Mouse (Mus musculus) gastrocnemius, postnatal 4 days (tissue): ENCODE data around the gene Eda2r. TPM values are rescaled to one million over a fixed set of nuclear protein-coding genes. Genes with fewer than 3 reads are reported as not detected.

ENCODE experiments used
- DNase-seq, 2 experiments: peaks; one replicate each; pipeline ENCODE4 v3.0.0; 2021 to 2022; ENCODE audit warnings: low spot score in 2 of 2, mixed read lengths in 2 of 2
- long read RNA-seq, 2 experiments: library from polyadenylated mRNA; stranded (forward); transcript quantifications; one replicate each; pipeline ENCODE4 v2.0.0; 2021
- total RNA-seq, 2 experiments: library from RNA; stranded (reverse); gene quantifications; 2 replicates each; pipeline ENCODE4 v1.2.3; 2021

The Eda2r gene
- 10 to 100 TPM; 15.0 to 17.6 TPM for total RNA-seq
- long read RNA-seq, experiment 1, full-length matches to known transcripts = 7 of 11 reads
- long read RNA-seq, experiment 1, partial matches to known transcripts = 2 of 11 reads
- long read RNA-seq, experiment 1, other reads (novel, unspliced or antisense) = 2 of 11 reads
- long read RNA-seq, experiment 2, full-length matches to known transcripts = 8 of 12 reads
- long read RNA-seq, experiment 2, partial matches to known transcripts = 2 of 12 reads
- long read RNA-seq, experiment 2, other reads (novel, unspliced or antisense) = 2 of 12 reads

DNA sequence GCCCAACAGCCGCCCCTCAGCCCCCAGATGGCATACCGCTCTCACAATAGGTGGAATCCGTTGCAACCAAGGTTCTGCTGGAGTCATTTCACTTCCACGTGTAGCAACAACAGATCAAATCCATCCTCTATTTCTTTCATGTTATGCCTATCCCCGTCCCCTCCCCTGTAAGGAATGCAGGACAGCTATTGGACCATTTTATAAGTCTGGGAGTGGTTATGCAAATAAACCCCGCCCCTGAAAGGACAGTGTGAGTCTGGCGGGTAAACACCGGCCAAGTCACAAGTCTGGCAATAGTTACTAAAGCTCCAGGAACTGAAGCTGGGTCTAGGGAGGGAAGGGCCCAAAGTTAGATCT, at the start of gene Eda2r:
TSS of gene Eda2r (minus strand) at position 152 of the 357 bp plus-strand sequence.
- DNase-seq = peak in 1 of 2 experiments; percentile 43

DNA sequence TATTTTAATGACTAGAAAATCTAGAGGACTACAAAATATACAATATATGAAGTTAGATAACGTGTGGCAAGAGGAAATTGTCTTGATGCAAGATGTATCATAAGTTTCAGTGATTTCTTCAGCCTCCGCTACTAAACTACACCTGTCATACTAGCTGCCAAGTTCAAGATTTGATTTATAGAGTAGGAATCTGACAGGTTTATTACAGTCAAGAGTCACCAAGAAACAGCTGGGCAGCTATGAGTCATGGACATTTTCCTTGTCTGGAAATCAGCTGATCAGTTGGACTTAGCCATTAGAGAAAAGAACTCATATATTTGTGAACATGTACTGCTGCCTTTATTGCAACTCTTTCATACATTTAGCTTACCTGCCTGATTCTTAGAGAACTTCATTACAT, 20.9 kb upstream of the Eda2r start:
- no peak for DNase-seq

DNA sequence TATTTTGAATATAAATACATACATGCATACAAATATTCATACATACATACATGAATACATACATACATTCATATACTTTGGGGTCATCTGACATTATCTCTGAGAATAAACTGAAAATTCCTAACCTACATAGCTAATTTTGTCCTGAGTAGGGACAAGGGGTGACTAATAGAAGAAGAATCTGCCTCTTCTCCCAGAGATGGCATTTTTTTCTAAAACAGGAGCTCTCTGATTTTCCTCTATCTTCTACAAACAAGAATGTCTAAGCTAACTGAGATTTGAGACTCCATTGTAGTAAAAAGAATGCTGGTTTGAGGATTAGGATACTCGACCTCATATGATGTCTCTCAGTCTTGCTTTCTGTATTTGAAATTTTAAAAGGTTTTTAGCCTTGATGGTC, 1.1 kb upstream of the Eda2r start:
- no peak for DNase-seq

- DNase-seq = peak; percentile 50 to 75
Measured at GRCm38 (mm10) chrX:97376321-97377064, 523 bp downstream of the Eda2r start.

- DNase-seq = no peak
Measured at GRCm38 (mm10) chrX:97372826-97373225, 4.2 kb downstream of the Eda2r start.

GRCm38 (mm10) chrX:97369206-97369605, 7.8 kb downstream of the Eda2r start:
- no peak for DNase-seq

DNA sequence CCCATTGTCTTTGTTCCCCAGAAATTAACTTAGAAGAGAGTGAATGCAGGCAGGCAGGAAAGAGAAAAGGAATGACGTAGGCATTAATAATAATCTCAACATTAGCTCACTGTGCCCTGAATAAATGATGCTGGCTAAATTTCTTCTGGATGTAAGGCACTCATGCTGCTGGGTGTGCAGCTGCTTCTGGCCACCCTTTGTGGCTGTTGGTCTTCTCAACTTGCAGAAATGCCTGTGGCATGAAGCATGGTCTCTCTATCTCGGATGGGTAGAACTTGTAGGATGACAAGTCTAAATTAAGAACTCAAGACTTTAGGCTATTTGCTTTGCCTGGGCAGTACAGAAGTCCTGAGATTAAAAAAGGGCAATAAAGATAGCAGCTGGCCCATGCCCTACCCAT, 8.3 kb downstream of the Eda2r start:
- no peak for DNase-seq

DNA sequence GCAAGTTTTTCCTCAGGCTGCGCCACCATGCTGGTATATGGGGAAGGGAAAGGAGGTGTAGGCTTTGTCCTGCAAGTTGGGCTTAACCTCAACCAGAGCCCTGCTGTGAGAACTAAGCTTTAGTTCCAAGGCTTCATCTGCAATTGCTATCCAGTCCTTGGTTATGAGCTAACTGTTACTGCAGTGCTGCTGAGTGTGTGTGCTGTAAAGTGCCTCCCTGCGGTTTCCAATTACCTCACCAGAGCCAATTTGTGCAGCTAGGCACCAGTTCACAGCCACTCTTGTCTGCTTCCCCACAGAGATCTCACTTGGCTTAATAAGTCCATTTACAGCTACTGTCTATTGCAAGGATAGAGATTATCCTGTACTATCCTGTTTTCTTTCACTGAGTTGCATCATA, 16.1 kb downstream of the Eda2r start:
- no peak for DNase-seq

- DNase-seq = no peak
Measured at GRCm38 (mm10) chrX:97327891-97328290, 49.1 kb downstream of the Eda2r start.
